ENCODE assay signal across 18 mouse cellular contexts in genomic region chr3:38544718-38545500, GRCm38 (mm10).
"Had no signal": no experiment of that assay in that cellular context is flagged by ENCODE, and none has a peak within 500 bp of the region (broad histone marks: within the 10 kb centered on the region; RNA-seq: fewer than 3 reads in every experiment).

No protein-coding gene starts in this region.

- H3K36me3 ChIP-seq: limb, embryonic 12.5 days; limb, embryonic 15.5 days; liver, embryonic 12.5 days; liver, embryonic 15.5 days; lung, embryonic 15.5 days; midbrain, embryonic 10.5 days; midbrain, embryonic 15.5 days had no signal

- H3K9me3 ChIP-seq: limb, embryonic 12.5 days; limb, embryonic 15.5 days; liver, embryonic 12.5 days; liver, embryonic 15.5 days; lung, embryonic 15.5 days; midbrain, embryonic 10.5 days; midbrain, embryonic 15.5 days had no signal

- H3K4me2 ChIP-seq: limb, embryonic 12.5 days; limb, embryonic 15.5 days; liver, embryonic 12.5 days; liver, embryonic 15.5 days; lung, embryonic 15.5 days; midbrain, embryonic 15.5 days had no signal

- H3K27ac ChIP-seq: limb, embryonic 12.5 days; limb, embryonic 15.5 days; liver, embryonic 12.5 days; liver, embryonic 15.5 days; lung, embryonic 15.5 days; midbrain, embryonic 10.5 days; midbrain, embryonic 15.5 days; stomach, postnatal 0 days had no signal

- H3K27me3 ChIP-seq: limb, embryonic 12.5 days; limb, embryonic 15.5 days; liver, embryonic 12.5 days; liver, embryonic 15.5 days; lung, embryonic 15.5 days; megakaryocyte, embryonic 14.5 days; midbrain, embryonic 15.5 days had no signal

- DNase-seq: kidney, postnatal 14 days; kidney, postnatal 4 days; left cerebral cortex, postnatal 4 days; lung, adult 18-20 months; lung, postnatal 10 days; lung, postnatal 36 days; right cerebral cortex, postnatal 4 days; thymus, adult 2 months; thymus, postnatal 25 days had no signal

- H3K9ac ChIP-seq: limb, embryonic 12.5 days; limb, embryonic 15.5 days; liver, embryonic 12.5 days; liver, embryonic 15.5 days; lung, embryonic 15.5 days; midbrain, embryonic 15.5 days had no signal

- H3K4me3 ChIP-seq: limb, embryonic 12.5 days; limb, embryonic 15.5 days; liver, embryonic 12.5 days; liver, embryonic 15.5 days; lung, embryonic 15.5 days; megakaryocyte, embryonic 14.5 days; midbrain, embryonic 10.5 days; midbrain, embryonic 15.5 days had no signal

- H3K4me1 ChIP-seq: limb, embryonic 12.5 days; limb, embryonic 15.5 days; liver, embryonic 12.5 days; liver, embryonic 15.5 days; lung, embryonic 15.5 days; megakaryocyte, embryonic 14.5 days; midbrain, embryonic 10.5 days; midbrain, embryonic 15.5 days had no signal

- ATAC-seq: liver, embryonic 12.5 days; midbrain, embryonic 15.5 days had no signal
